Mouse (Mus musculus): ENCODE measurements around the gene Zfp869. TPM values are rescaled to one million over a fixed set of nuclear protein-coding genes. Genes with fewer than 3 reads are reported as not detected.
"Not testable (repeated sequence)": the region's sequence is repeated elsewhere in the genome, so short reads cannot be mapped to it uniquely, and the experiment has no call there.

Zfp869 gene
- 20.2 and 20.4 TPM in 2 replicates for polyA plus RNA-seq (2012; rRNA removed)

- DNase-seq (ENCODE audit: extremely low spot score in 1 of 2, low spot score in 1 of 2), result not testable (repeated sequence)
These were observed at the start of gene Zfp869 for GRCm38 (mm10) chr8:69710624-69711023. Gene Zfp869 (minus strand): TSS chr8:69710724.

GRCm38 (mm10) chr8:69758316-69758715 is 47.8 kb upstream of the Zfp869 start:
- no peak for DNase-seq (ENCODE audit: extremely low spot score in 1 of 2, low spot score in 1 of 2)

GRCm38 (mm10) chr8:69752437-69752836 is 41.9 kb upstream of the Zfp869 start:
- no peak for DNase-seq (ENCODE audit: extremely low spot score in 1 of 2, low spot score in 1 of 2)

GRCm38 (mm10) chr8:69749544-69750454 is 39.3 kb upstream of the Zfp869 start, which contains the start of gene Zfp963:
Gene Zfp963 (minus strand): TSS chr8:69749970.
- peak; percentile 90 to 95 for DNase-seq (ENCODE audit: extremely low spot score in 1 of 2, low spot score in 1 of 2)

- DNase-seq (ENCODE audit: extremely low spot score in 1 of 2, low spot score in 1 of 2), result no peak
These were observed 30.7 kb upstream of the Zfp869 start for GRCm38 (mm10) chr8:69741231-69741630.

GRCm38 (mm10) chr8:69740763-69741162 is 30.2 kb upstream of the Zfp869 start:
- no peak for DNase-seq (ENCODE audit: extremely low spot score in 1 of 2, low spot score in 1 of 2)

GRCm38 (mm10) chr8:69735495-69735894 is 25.0 kb upstream of the Zfp869 start:
- DNase-seq (ENCODE audit: extremely low spot score in 1 of 2, low spot score in 1 of 2), result no peak

GRCm38 (mm10) chr8:69717232-69717580 is 6.7 kb upstream of the Zfp869 start:
- DNase-seq (ENCODE audit: extremely low spot score in 1 of 2, low spot score in 1 of 2), result no peak

GRCm38 (mm10) chr8:69716403-69717231 is 6.1 kb upstream of the Zfp869 start:
- DNase-seq (ENCODE audit: extremely low spot score in 1 of 2, low spot score in 1 of 2), result peak; percentile 97 to 100

- DNase-seq (ENCODE audit: extremely low spot score in 1 of 2, low spot score in 1 of 2), result no peak
These were observed 4.8 kb upstream of the Zfp869 start for GRCm38 (mm10) chr8:69715366-69715765.

GRCm38 (mm10) chr8:69713516-69713915 is 3.0 kb upstream of the Zfp869 start:
- no peak for DNase-seq (ENCODE audit: extremely low spot score in 1 of 2, low spot score in 1 of 2)

- no peak for DNase-seq (ENCODE audit: extremely low spot score in 1 of 2, low spot score in 1 of 2)
These were observed 8.7 kb downstream of the Zfp869 start for GRCm38 (mm10) chr8:69701810-69702209.

- not testable (repeated sequence) for DNase-seq (ENCODE audit: extremely low spot score in 1 of 2, low spot score in 1 of 2)
These were observed 45.5 kb downstream of the Zfp869 start for GRCm38 (mm10) chr8:69665051-69665450.

GRCm38 (mm10) chr8:69661294-69661693 is 49.2 kb downstream of the Zfp869 start:
- DNase-seq (ENCODE audit: extremely low spot score in 1 of 2, low spot score in 1 of 2), result no peak

Other genes starting within 250 kb of the Zfp869 start
- 0.04 TPM in 1 of 2 replicates, not detected in the other for gene Gm7697, start 187.7 kb downstream of the Zfp869 start, polyA plus RNA-seq (2012; rRNA removed)
- gene Zfp868, start 85.2 kb downstream of the Zfp869 start, polyA plus RNA-seq (2012; rRNA removed), result 12.6 and 15.7 TPM in 2 replicates
- 2.7 and 2.9 TPM in 2 replicates for gene Zfp964, start 56.2 kb downstream of the Zfp869 start, polyA plus RNA-seq (2012; rRNA removed)
- 6.9 and 7.4 TPM in 2 replicates for gene Zfp963, start 39.2 kb upstream of the Zfp869 start, polyA plus RNA-seq (2012; rRNA removed)
- 0.92 TPM in 1 of 2 replicates, not detected in the other for gene Gm20422, start 64.2 kb upstream of the Zfp869 start, polyA plus RNA-seq (2012; rRNA removed)
- 50.6 and 51.6 TPM in 2 replicates for gene Atp13a1, start 80.4 kb upstream of the Zfp869 start, polyA plus RNA-seq (2012; rRNA removed)
- gene Zfp866, start 80.5 kb upstream of the Zfp869 start, polyA plus RNA-seq (2012; rRNA removed), result 22.4 and 23.2 TPM in 2 replicates
- gene Gmip, start 98.0 kb upstream of the Zfp869 start, polyA plus RNA-seq (2012; rRNA removed), result 14.3 and 16.9 TPM in 2 replicates
- 0.76 and 0.86 TPM in 2 replicates for gene Lpar2, start 111.7 kb upstream of the Zfp869 start, polyA plus RNA-seq (2012; rRNA removed)
- gene Pbx4, start 121.8 kb upstream of the Zfp869 start, polyA plus RNA-seq (2012; rRNA removed), result 40.0 and 45.6 TPM in 2 replicates
- gene Cilp2, start 177.0 kb upstream of the Zfp869 start, polyA plus RNA-seq (2012; rRNA removed), result 1.4 and 1.9 TPM in 2 replicates
- 0.22 and 0.46 TPM in 2 replicates for gene Tssk6, start 191.5 kb upstream of the Zfp869 start, polyA plus RNA-seq (2012; rRNA removed)
- 189 and 193 TPM in 2 replicates for gene Ndufa13, start 191.8 kb upstream of the Zfp869 start, polyA plus RNA-seq (2012; rRNA removed)
- 41.1 and 45.9 TPM in 2 replicates for gene Yjefn3, start 192.0 kb upstream of the Zfp869 start, polyA plus RNA-seq (2012; rRNA removed)